Mouse (Mus musculus): ENCODE data around the gene Ptpn13. TPM values are rescaled to one million over a fixed set of nuclear protein-coding genes. Genes with fewer than 3 reads are reported as not detected.

Ptpn13 gene
- polyA plus RNA-seq, 1 experiment from 2014 or later = 4.1 TPM

- no peak for ATAC-seq
- no peak overlapping the region for H3K4me3 ChIP-seq (replicated peaks; ENCODE audit: low read length)
Measured at GRCm38 (mm10) chr5:103540612-103541011, 115.6 kb downstream of the Ptpn13 start.

GRCm38 (mm10) chr5:103541136-103541535 is 116.1 kb downstream of the Ptpn13 start:
- Histone ChIP-seq H3K36me3 (ENCODE audit: control insufficient read depth, insufficient read depth) (no peaks in the 10 kb centered on the region), H3K4me2 (ENCODE audit: low read length) (peak overlapping the region; percentile 3; the same call in 1 of the 2 replicates), H3K4me1 (replicated peaks; ENCODE audit: control insufficient read depth, insufficient read depth, low read length) (peaks cover 12% of the 10 kb centered on the region), H3K9ac (replicated peaks; ENCODE audit: low read depth, low read length) (no peak overlapping the region), H3K4me3 (replicated peaks; ENCODE audit: low read length) (no peak overlapping the region), H3K27ac (ENCODE audit: low read length) (peak overlapping the region; percentile 1; the same call in 1 of the 2 replicates), H3K9me3 (ENCODE audit: control insufficient read depth, low read length) (no peaks in the 10 kb centered on the region), H3K27me3 (replicated peaks; ENCODE audit: control insufficient read depth, insufficient read depth, low read length) (no peaks in the 10 kb centered on the region)
- peak; percentile 51 for ATAC-seq
- 51% methylated on average over 10 of the region's 10 CpGs for WGBS

More at GRCm38 (mm10) chr5:103540612-103541011, 115.6 kb downstream of the Ptpn13 start:
- H3K27ac ChIP-seq (ENCODE audit: low read length) = no peak overlapping the region
- H3K9ac ChIP-seq (replicated peaks; ENCODE audit: low read depth, low read length) = no peak overlapping the region
- peaks cover 12% of the 10 kb centered on the region for H3K4me1 ChIP-seq (replicated peaks; ENCODE audit: control insufficient read depth, insufficient read depth, low read length)
- WGBS = 55% methylated on average over 6 of the region's 6 CpGs
- H3K27me3 ChIP-seq (replicated peaks; ENCODE audit: control insufficient read depth, insufficient read depth, low read length) = no peaks in the 10 kb centered on the region
- no peak overlapping the region for H3K4me2 ChIP-seq (ENCODE audit: low read length)
- no peaks in the 10 kb centered on the region for H3K9me3 ChIP-seq (ENCODE audit: control insufficient read depth, low read length)
- H3K36me3 ChIP-seq (ENCODE audit: control insufficient read depth, insufficient read depth) = no peaks in the 10 kb centered on the region

- H3K27ac ChIP-seq (ENCODE audit: low read length) = peak overlapping the region; percentile 1
- 0 out of 2 replicates have a peak overlapping the region, but pooled peaks have one; percentile 8 for H3K4me3 ChIP-seq (replicated peaks; ENCODE audit: low read length)
- ATAC-seq = peak; percentile 87
- H3K27me3 ChIP-seq (replicated peaks; ENCODE audit: control insufficient read depth, insufficient read depth, low read length) = no peaks in the 10 kb centered on the region
- H3K4me1 ChIP-seq (replicated peaks; ENCODE audit: control insufficient read depth, insufficient read depth, low read length) = peaks cover 12% of the 10 kb centered on the region
- no peaks in the 10 kb centered on the region for H3K36me3 ChIP-seq (ENCODE audit: control insufficient read depth, insufficient read depth)
- H3K4me2 ChIP-seq (ENCODE audit: low read length) = 0 out of 2 replicates have a peak overlapping the region, but pooled peaks have one; percentile 3
- H3K9me3 ChIP-seq (ENCODE audit: control insufficient read depth, low read length) = no peaks in the 10 kb centered on the region
- WGBS = 59% methylated on average over 11 of the region's 11 CpGs
- H3K9ac ChIP-seq (replicated peaks; ENCODE audit: low read depth, low read length) = no peak overlapping the region
Measured at GRCm38 (mm10) chr5:103541542-103541941, 116.5 kb downstream of the Ptpn13 start.

- H3K36me3 ChIP-seq (ENCODE audit: control insufficient read depth, insufficient read depth) = no peaks in the 10 kb centered on the region
- H3K4me3 ChIP-seq (replicated peaks; ENCODE audit: low read length) = no peak overlapping the region
- H3K4me1 ChIP-seq (replicated peaks; ENCODE audit: control insufficient read depth, insufficient read depth, low read length) = peaks cover 11% of the 10 kb centered on the region
- no peak overlapping the region for H3K4me2 ChIP-seq (ENCODE audit: low read length)
- H3K27ac ChIP-seq (ENCODE audit: low read length) = no peak overlapping the region
- H3K27me3 ChIP-seq (replicated peaks; ENCODE audit: control insufficient read depth, insufficient read depth, low read length) = no peaks in the 10 kb centered on the region
- no peak for ATAC-seq
- WGBS = 89% methylated on average over 20 of the region's 20 CpGs
- H3K9ac ChIP-seq (replicated peaks; ENCODE audit: low read depth, low read length) = no peak overlapping the region
- no peaks in the 10 kb centered on the region for H3K9me3 ChIP-seq (ENCODE audit: control insufficient read depth, low read length)
Measured at GRCm38 (mm10) chr5:103545381-103546000, 120.5 kb downstream of the Ptpn13 start.

- Histone ChIP-seq H3K4me1 (replicated peaks; ENCODE audit: control insufficient read depth, insufficient read depth, low read length) (peaks cover 6% of the 10 kb centered on the region), H3K27me3 (replicated peaks; ENCODE audit: control insufficient read depth, insufficient read depth, low read length) (no peaks in the 10 kb centered on the region), H3K27ac (ENCODE audit: low read length) (no peak overlapping the region; the same call in 1 of the 2 replicates), H3K4me3 (replicated peaks; ENCODE audit: low read length) (no peak overlapping the region), H3K4me2 (ENCODE audit: low read length) (no peak overlapping the region), H3K9me3 (ENCODE audit: control insufficient read depth, low read length) (no peaks in the 10 kb centered on the region), H3K36me3 (ENCODE audit: control insufficient read depth, insufficient read depth) (peaks cover 5% of the 10 kb centered on the region; the same call in 1 of the 2 replicates), H3K9ac (replicated peaks; ENCODE audit: low read depth, low read length) (no peak overlapping the region)
- ATAC-seq = no peak
- WGBS = 77% methylated on average over 16 of the region's 16 CpGs
Measured at GRCm38 (mm10) chr5:103554769-103555168, 129.8 kb downstream of the Ptpn13 start.

GRCm38 (mm10) chr5:103560546-103560945 is 135.6 kb downstream of the Ptpn13 start:
- ATAC-seq = no peak
- H3K27me3 ChIP-seq (replicated peaks; ENCODE audit: control insufficient read depth, insufficient read depth, low read length) = no peaks in the 10 kb centered on the region
- H3K36me3 ChIP-seq (ENCODE audit: control insufficient read depth, insufficient read depth) = peaks cover 5% of the 10 kb centered on the region; the same call in 1 of the 2 replicates
- H3K4me3 ChIP-seq (replicated peaks; ENCODE audit: low read length) = no peak overlapping the region
- WGBS = 96% methylated on average over 9 of the region's 9 CpGs
- no peak overlapping the region for H3K9ac ChIP-seq (replicated peaks; ENCODE audit: low read depth, low read length)
- H3K9me3 ChIP-seq (ENCODE audit: control insufficient read depth, low read length) = no peaks in the 10 kb centered on the region
- H3K4me2 ChIP-seq (ENCODE audit: low read length) = no peak overlapping the region
- H3K27ac ChIP-seq (ENCODE audit: low read length) = no peak overlapping the region
- H3K4me1 ChIP-seq (replicated peaks; ENCODE audit: control insufficient read depth, insufficient read depth, low read length) = peaks cover 3% of the 10 kb centered on the region; the same call in 1 of the 2 replicates

- Histone ChIP-seq H3K27me3 (replicated peaks; ENCODE audit: control insufficient read depth, insufficient read depth, low read length) (no peaks in the 10 kb centered on the region), H3K36me3 (ENCODE audit: control insufficient read depth, insufficient read depth) (no peaks in the 10 kb centered on the region), H3K27ac (ENCODE audit: low read length) (no peak overlapping the region), H3K4me1 (replicated peaks; ENCODE audit: control insufficient read depth, insufficient read depth, low read length) (peaks cover 3% of the 10 kb centered on the region; the same call in 1 of the 2 replicates), H3K9me3 (ENCODE audit: control insufficient read depth, low read length) (no peaks in the 10 kb centered on the region), H3K9ac (replicated peaks; ENCODE audit: low read depth, low read length) (no peak overlapping the region), H3K4me2 (ENCODE audit: low read length) (no peak overlapping the region), H3K4me3 (replicated peaks; ENCODE audit: low read length) (no peak overlapping the region)
- no peak for ATAC-seq
- 94% methylated on average over 4 of the region's 4 CpGs for WGBS
Measured at GRCm38 (mm10) chr5:103568034-103568433, 143.0 kb downstream of the Ptpn13 start.

- Histone ChIP-seq H3K9ac (replicated peaks; ENCODE audit: low read depth, low read length) (no peak overlapping the region), H3K4me3 (replicated peaks; ENCODE audit: low read length) (no peak overlapping the region), H3K9me3 (ENCODE audit: control insufficient read depth, low read length) (no peaks in the 10 kb centered on the region), H3K27me3 (replicated peaks; ENCODE audit: control insufficient read depth, insufficient read depth, low read length) (no peaks in the 10 kb centered on the region), H3K4me1 (replicated peaks; ENCODE audit: control insufficient read depth, insufficient read depth, low read length) (peaks cover 3% of the 10 kb centered on the region; the same call in 1 of the 2 replicates), H3K36me3 (ENCODE audit: control insufficient read depth, insufficient read depth) (no peaks in the 10 kb centered on the region), H3K4me2 (ENCODE audit: low read length) (no peak overlapping the region), H3K27ac (ENCODE audit: low read length) (no peak overlapping the region)
- WGBS = 91% methylated on average over 9 of the region's 9 CpGs
- no peak for ATAC-seq
Measured at GRCm38 (mm10) chr5:103569446-103569845, 144.5 kb downstream of the Ptpn13 start.

GRCm38 (mm10) chr5:103579680-103580420 is 154.9 kb downstream of the Ptpn13 start:
- Histone ChIP-seq H3K4me1 (replicated peaks; ENCODE audit: control insufficient read depth, insufficient read depth, low read length) (no peaks in the 10 kb centered on the region), H3K27me3 (replicated peaks; ENCODE audit: control insufficient read depth, insufficient read depth, low read length) (no peaks in the 10 kb centered on the region), H3K4me3 (replicated peaks; ENCODE audit: low read length) (no peak overlapping the region), H3K9me3 (ENCODE audit: control insufficient read depth, low read length) (no peaks in the 10 kb centered on the region), H3K27ac (ENCODE audit: low read length) (no peak overlapping the region), H3K4me2 (ENCODE audit: low read length) (no peak overlapping the region), H3K36me3 (ENCODE audit: control insufficient read depth, insufficient read depth) (no peaks in the 10 kb centered on the region), H3K9ac (replicated peaks; ENCODE audit: low read depth, low read length) (no peak overlapping the region)
- ATAC-seq = peak; percentile 69
- WGBS = 67% methylated on average over 11 of the region's 11 CpGs

Measured in forebrain, embryonic 16.5 days (tissue).